Mouse (Mus musculus) MN1 (cell line): Measurements from ENCODE around the gene Kmt5c.

ENCODE experiments used
- DNase-seq: peaks from one replicate; pipeline ENCODE4 v3.0.0-alpha.2; 2016; ENCODE audit warnings: low spot score

The Kmt5c gene

DNA sequence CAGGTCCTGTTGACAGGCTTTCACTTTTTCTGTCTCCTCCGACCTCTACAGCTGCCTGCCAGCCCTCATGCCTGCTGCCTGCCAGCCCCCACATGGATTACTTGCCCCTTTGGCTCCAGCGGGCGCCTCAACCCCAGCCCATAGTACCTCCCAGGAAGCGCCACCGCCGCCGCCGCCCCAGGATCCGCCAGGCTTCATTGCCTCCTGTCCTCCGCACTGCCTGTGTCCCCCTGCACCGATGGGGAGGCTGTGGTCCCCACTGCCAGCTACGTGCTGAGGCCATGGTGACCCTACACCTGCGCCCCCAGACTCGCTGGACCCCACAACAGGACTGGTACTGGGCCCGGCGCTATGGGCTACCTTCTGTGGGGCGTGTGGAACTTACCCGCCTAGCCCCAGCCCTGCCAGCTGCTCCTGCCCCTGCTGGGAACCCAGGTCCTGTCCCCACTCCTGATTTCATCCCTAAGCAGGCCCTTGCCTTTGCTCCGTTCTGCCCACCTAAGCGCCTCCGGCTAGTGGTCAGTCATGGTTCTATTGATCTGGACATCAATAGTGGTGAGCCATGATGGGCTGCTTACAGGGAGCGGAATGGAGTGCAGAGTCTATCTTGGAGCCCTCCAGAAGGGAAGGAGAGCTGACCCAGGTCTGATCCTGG lies 6.5 kb downstream of the Kmt5c start:
- DNase-seq, result no peak

GRCm38 (mm10) chr7:4747156-4747899 lies 7.4 kb downstream of the Kmt5c start:
- no peak for DNase-seq

GRCm38 (mm10) chr7:4748321-4748720 lies 8.4 kb downstream of the Kmt5c start:
- DNase-seq, result no peak

- no peak for DNase-seq
Observed at GRCm38 (mm10) chr7:4749169-4749568, 9.3 kb downstream of the Kmt5c start.

GRCm38 (mm10) chr7:4751971-4752820 lies 12.3 kb downstream of the Kmt5c start:
- no peak for DNase-seq

- no peak for DNase-seq
Observed at GRCm38 (mm10) chr7:4752821-4753570, 13.1 kb downstream of the Kmt5c start, which contains the start of gene Cox6b2. TSS of gene Cox6b2 (minus strand) at chr7:4753094.

- no peak for DNase-seq
Observed at GRCm38 (mm10) chr7:4759670-4760069, 19.8 kb downstream of the Kmt5c start.

DNA sequence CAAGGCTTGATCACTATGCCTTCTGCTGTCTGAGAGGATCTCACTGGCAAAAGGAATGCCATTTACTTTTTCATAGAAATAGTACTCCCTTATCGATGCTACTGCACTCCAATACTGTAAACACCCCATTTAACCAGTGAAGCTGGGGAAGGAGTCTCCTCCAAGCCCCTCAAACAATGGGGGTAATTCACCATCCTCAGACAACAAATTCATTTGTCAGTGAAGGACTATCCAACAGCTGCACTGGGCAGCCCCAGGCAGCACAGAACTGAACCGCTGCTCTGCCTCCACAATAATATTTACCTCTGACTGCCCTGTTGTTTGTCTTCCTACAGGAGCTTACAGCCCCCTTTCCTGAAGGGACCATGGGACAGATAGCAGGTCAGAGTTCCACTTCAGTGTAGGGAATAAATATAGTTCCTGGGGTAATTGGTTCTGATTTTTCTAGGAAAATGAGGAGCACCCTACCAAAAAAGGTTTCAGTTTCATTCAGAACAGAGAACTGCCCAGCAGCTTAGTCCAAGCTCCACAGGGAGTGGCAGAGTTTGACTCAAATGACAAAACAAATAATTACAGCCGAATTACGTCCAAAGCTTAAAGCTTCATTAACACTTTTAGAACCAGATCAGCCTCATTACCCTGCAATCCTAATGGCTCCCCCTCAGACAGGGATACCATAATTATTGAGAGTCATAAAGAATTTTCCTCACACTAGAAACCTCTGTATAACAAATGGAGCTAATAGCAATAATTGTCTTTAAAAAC lies 25.2 kb downstream of the Kmt5c start:
- no peak for DNase-seq

- DNase-seq, result no peak
Observed at GRCm38 (mm10) chr7:4771202-4771601, 31.3 kb downstream of the Kmt5c start, which contains the start of gene Fam71e2. TSS of gene Fam71e2 (minus strand) at chr7:4771302.

DNA sequence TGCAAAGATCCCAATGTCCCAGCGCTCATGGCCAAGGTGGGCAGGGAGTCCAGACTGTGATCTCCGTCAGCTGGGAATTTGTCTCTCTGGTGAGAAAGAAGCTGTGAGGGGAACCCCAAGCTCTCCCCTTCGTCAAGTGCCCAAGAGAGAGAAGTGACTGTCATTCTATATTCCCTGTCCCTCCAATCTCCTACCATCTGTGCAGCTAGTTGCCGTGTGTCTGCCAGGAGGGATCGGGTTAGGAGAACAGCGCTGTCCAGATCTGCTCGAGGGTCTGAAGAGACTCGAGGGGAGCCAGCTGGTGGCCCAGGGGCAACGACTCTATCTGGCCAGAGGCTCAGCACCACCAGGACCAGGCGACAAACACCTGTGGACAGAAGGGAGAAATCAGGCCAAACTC lies 36.2 kb downstream of the Kmt5c start:
- no peak for DNase-seq

- peak; percentile 38 for DNase-seq
Observed at GRCm38 (mm10) chr7:4776861-4777830, 37.2 kb downstream of the Kmt5c start.

DNA sequence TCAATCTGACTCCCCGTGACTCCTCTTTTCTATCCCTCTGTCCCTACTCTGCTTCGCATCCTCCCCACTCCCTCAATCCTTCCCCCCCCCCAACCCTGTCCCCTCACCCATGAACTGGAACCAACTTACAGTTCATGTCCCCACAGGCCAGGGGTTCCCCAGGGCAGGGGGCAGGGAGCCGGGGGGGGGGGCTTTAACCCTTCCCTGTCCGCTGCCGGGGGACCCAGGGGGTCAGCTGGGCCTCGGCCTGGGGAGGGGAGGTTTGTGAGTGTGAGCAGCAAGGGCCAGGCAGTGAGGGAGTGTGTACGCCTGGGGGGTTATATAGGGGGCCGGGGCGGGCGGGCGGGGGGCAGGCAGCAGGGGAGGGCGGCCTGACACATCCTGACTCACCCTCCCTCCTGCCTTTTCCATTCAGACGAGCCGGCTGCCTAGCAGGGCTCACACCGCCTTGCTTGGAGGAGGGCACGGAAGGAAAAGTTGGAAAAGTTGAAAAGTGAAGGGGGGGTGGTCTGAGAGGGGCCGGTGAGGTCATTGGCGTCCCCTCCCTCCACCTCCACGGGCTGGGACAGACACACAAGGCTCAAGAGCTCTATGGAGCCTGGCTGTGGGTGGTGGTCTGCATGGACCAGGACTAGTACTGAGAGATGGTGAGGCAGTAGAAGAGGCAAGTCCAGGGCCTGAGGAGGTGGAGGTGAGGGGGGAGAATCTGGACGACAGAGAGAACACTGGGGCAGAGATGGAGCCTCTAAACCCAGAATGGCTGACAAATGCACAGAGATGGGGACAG lies 38.1 kb downstream of the Kmt5c start:
- no peak for DNase-seq

DNA sequence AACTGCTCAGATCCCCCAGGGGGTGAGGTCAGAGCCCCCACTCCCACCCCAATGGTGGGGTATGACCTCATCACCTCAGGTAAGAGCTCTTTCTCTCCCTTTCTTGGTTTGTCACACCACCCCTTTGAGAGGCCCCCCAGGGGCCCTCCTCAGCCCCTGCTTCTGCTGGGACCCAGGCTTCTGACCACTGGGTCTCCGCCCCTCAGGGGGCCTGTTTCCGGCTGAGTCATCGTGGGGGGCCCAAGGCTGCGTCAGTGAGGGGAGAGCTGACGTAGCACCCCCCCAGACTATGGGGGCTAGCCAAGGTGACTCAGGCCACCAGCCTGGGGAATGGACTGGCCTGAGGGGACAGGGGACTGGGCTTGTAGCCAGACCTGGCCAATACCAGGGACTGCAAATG lies 40.0 kb downstream of the Kmt5c start:
- no peak for DNase-seq

DNA sequence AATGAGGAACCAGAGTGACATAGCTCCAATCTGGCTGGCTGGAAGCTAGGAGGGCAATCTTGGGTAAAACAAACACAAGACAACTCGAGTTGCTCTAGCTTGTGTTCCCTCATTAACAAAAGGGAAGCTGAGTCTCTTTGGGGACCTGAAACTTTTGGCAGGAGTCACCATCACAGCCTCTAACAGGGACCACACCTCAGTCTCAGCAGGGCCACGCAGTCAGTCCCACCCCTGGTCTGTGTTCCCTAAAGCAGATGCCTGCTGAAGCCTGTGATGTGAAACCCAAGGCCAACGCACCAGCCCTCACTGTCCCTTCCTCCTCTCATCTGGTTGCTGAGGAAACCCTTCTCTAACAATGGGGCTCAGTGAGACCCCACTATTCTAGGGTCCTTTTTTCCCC lies 42.2 kb downstream of the Kmt5c start:
- DNase-seq, result no peak

DNA sequence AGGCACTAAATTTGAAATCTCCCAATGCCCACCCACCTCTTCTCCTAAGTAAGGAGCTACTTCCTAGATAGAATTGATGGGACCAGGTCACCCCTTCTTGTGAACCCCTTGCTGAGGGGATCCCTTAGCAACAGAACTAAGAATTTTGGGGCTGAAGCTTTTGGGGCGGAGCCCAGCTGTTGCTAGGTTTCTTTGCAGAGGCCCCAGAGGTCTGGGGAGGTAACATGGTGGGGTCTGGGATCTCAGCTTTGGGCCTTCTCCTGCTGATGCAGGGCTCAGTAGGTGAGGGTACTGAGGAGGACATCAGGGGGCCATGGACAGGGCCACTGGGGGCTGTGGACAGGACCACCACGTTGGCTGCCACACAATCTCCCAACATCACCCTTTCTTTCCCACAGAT lies 42.8 kb downstream of the Kmt5c start, which contains the start of the genes Il11 and Tmem190:
Il11 (minus strand) TSS at position 101 of the 400 bp plus-strand sequence.
Tmem190 (plus strand) TSS at position 179 of the 400 bp plus-strand sequence.
- DNase-seq, result no peak

- DNase-seq, result no peak
Observed at GRCm38 (mm10) chr7:4783667-4784268, 43.9 kb downstream of the Kmt5c start.

GRCm38 (mm10) chr7:4788499-4789435 lies 48.9 kb downstream of the Kmt5c start:
- DNase-seq, result peak; percentile 74
